Mouse (Mus musculus) liver, adult 2 months (tissue): ENCODE measurements around the gene S100a13. TPM values are rescaled to one million over a fixed set of nuclear protein-coding genes. Genes with fewer than 3 reads are reported as not detected.
A peak's percentile ranks its signal among the peaks of the same experiment; 100 is the strongest.

Source experiments
- DNase-seq: peaks from one replicate; pipeline ENCODE4 v3.0.0-alpha.2; 2011; ENCODE audit warnings: low read depth, low spot score; ENCODE audit errors: extremely low read depth
- H3K27ac ChIP-seq: fragments of 200-500 bp; replicated peaks from 2 replicates; pipeline ENCODE4 v1.5.1; 2012; ENCODE audit warnings: low read depth, mild to moderate bottlenecking, control low read depth, inconsistent platforms, low read length; ENCODE audit not compliant: insufficient read depth
- H3K27me3 ChIP-seq: fragments of 200-500 bp; 2 replicates; pipeline ENCODE4 v1.6.1; 2012; ENCODE audit warnings: mild to moderate bottlenecking, moderate library complexity, low read length, inconsistent platforms; ENCODE audit not compliant: control insufficient read depth, insufficient read depth
- H3K36me3 ChIP-seq: fragments of 200-500 bp; 2 replicates; pipeline ENCODE4 v1.6.1; 2012; ENCODE audit warnings: low read length, inconsistent platforms; ENCODE audit not compliant: control insufficient read depth, insufficient read depth
- H3K4me1 ChIP-seq: fragments of 200-500 bp; 2 replicates; pipeline ENCODE4 v1.6.1; 2011; ENCODE audit warnings: low read length; ENCODE audit not compliant: control insufficient read depth, insufficient read depth
- H3K4me3 ChIP-seq: fragments of 200-500 bp; 2 replicates; pipeline ENCODE4 v1.5.1; 2011; ENCODE audit warnings: low read depth, mild to moderate bottlenecking, control low read depth, low read length, moderate library complexity; ENCODE audit not compliant: insufficient read depth
- H3K79me2 ChIP-seq: fragments of 200-500 bp; 2 replicates; pipeline ENCODE4 v1.6.1; 2012; ENCODE audit warnings: inconsistent platforms, mild to moderate bottlenecking, low read length, moderate library complexity; ENCODE audit not compliant: control insufficient read depth, insufficient read depth
- H3K9ac ChIP-seq: fragments of 200-500 bp; 2 replicates; pipeline ENCODE4 v1.6.1; 2012; ENCODE audit warnings: low read depth, mild to moderate bottlenecking, control low read depth, inconsistent platforms, low read length
- CTCF ChIP-seq: fragments of 200-500 bp; IDR thresholded peaks from 2 replicates; pipeline ENCODE4 v1.5.1; 2011; ENCODE audit warnings: low read depth, low read length, control low read depth
- POLR2A ChIP-seq: fragments of 200-500 bp; IDR thresholded peaks from 2 replicates; pipeline ENCODE4 v1.6.1; 2011; ENCODE audit warnings: low read length, control low read depth; ENCODE audit not compliant: insufficient read depth; ENCODE audit errors: extremely low read depth
- WGBS: fragments of 180-500 bp; shearing (Covaris S2); methylation state at CpG from one replicate; pipeline ENCODE4 v1.1.7; 2018; 5-methylcytosine and 5-hydroxymethylcytosine counted together
- polyA plus RNA-seq: library from polyadenylated mRNA; depleted of rRNA; stranded (reverse); fragments of >200 nt; gene quantifications from 2 replicates; pipeline ENCODE4 v1.2.3, GENCODE M21; 2012
- total RNA-seq: library from RNA; depleted of rRNA; stranded (reverse); fragments of >200 nt; gene quantifications from 2 replicates; pipeline ENCODE4 v1.2.3, GENCODE M21; 2014

The S100a13 gene
- total and polyA plus RNA-seq, 2 experiments, result 40.2 to 81.7 TPM

DNA sequence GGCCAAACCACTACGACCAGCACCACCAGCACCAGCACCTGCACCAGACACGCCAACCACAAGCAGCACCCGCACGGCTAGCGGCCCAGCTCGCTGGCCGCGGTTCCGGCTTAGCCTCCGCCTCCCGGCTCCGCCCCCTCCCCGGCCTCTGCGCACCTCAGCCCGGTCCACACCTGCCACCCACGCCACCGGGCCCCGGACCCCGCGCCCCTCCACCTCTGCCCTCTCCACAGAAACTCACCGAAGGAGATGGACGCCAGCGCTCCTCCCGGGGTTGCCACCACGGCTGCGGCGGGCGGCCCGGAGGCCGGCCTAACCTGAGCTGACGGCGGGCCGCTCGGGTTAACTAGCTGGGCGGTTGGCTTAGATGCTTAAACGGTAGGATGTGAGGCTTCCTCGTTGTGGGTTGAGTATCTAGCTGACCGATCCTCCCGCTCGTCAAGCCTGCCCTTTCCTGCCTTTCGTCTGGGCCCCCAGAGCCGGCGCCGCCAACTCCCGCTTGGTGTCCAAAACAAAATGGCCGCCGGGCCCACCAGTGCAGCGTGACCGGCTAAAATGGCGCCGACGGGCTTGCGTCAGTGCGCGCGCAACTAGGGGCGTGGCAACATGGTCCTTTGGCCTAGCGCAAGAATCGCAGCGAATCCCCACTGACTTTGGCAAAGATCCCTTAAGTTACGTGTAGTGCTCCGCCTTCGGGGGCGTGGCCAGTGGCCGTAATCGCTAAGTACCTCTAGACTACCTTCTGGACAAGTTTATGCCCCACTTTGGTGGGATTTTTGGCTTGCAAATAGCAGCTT is 5.1 kb upstream of the S100a13 start, which contains the start of gene Chtop:
Chtop (minus strand) TSS at position 549 of the 797 bp plus-strand sequence.
- Histone ChIP-seq H3K36me3 (peaks cover 29% of the 10 kb centered on the region), H3K27ac (peak within 1 kb of the TSS; percentile 85), H3K27me3 (no peaks in the 10 kb centered on the region), H3K9ac (peak within 1 kb of the TSS; percentile 94), H3K4me1 (peaks cover 14% of the 10 kb centered on the region), H3K4me3 (peak within 1 kb of the TSS; percentile 76), H3K79me2 (no peaks in the 10 kb centered on the region; the same call in 1 of the 2 replicates)
- DNase-seq, result peak; percentile 96
- TF ChIP-seq POLR2A, result peak; percentile 34; the same call in 1 of the 2 replicates
- TF ChIP-seq CTCF, result no peak
- under 1% methylated on average over 66 of the region's 66 CpGs for WGBS

DNA sequence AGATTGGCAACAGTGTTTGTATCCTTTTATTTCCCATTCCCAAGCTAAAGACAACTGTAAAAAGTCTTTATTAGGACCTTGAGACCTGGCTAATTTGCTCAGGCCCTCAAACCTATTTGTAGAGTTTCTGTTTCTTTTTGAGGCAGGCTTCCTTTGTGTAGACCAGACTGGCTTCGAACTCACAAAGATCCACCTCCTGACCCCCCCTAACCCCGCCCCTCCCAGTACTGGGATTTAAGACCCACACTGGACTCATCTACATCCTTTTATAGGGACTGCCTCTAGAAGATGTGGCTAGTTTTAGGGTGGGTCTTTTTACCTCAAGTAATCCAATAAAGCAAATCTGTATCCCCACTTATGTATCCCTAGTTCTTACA is 4.5 kb upstream of the S100a13 start:
- Histone ChIP-seq H3K79me2 (no peaks in the 10 kb centered on the region; the same call in 1 of the 2 replicates), H3K4me3 (peak overlapping the region; percentile 5; the same call in 1 of the 2 replicates), H3K9ac (no peak overlapping the region), H3K27ac (peak overlapping the region; percentile 2), H3K4me1 (peaks cover 14% of the 10 kb centered on the region), H3K27me3 (no peaks in the 10 kb centered on the region), H3K36me3 (peaks cover 25% of the 10 kb centered on the region)
- WGBS, result 4% methylated on average over 2 of the region's 2 CpGs
- TF ChIP-seq POLR2A (no peak), CTCF (no peak)
- no peak for DNase-seq

DNA sequence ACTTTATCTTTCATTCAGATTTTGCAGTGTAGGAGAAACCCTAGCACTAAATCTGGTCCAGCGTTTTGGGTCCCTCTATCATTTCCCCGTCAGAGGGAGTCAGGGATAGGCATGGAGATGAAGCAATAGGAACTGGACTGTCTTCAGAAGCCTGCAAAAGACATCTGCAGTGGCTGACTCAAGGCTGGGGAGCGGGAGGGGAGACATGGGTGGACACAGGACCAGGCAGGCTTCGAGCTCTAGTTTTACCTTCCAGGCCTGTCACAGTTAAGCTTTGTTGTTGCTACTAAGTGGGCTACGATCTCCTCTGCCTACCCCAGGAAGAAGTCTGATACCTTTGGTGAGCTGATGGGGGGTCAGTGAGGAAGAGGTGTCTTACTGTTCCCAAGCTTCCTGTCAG is 2.0 kb upstream of the S100a13 start:
- peaks cover 5% of the 10 kb centered on the region for H3K36me3 ChIP-seq
- H3K9ac ChIP-seq, result no peak overlapping the region
- H3K4me3 ChIP-seq, result no peak overlapping the region
- no peaks in the 10 kb centered on the region; the same call in 1 of the 2 replicates for H3K79me2 ChIP-seq
- no peaks in the 10 kb centered on the region for H3K27me3 ChIP-seq
- H3K4me1 ChIP-seq, result peaks cover 18% of the 10 kb centered on the region
- 95% methylated on average over 5 of the region's 5 CpGs for WGBS
- no peak for DNase-seq
- TF ChIP-seq POLR2A, result no peak
- TF ChIP-seq CTCF, result no peak
- H3K27ac ChIP-seq, result no peak overlapping the region

DNA sequence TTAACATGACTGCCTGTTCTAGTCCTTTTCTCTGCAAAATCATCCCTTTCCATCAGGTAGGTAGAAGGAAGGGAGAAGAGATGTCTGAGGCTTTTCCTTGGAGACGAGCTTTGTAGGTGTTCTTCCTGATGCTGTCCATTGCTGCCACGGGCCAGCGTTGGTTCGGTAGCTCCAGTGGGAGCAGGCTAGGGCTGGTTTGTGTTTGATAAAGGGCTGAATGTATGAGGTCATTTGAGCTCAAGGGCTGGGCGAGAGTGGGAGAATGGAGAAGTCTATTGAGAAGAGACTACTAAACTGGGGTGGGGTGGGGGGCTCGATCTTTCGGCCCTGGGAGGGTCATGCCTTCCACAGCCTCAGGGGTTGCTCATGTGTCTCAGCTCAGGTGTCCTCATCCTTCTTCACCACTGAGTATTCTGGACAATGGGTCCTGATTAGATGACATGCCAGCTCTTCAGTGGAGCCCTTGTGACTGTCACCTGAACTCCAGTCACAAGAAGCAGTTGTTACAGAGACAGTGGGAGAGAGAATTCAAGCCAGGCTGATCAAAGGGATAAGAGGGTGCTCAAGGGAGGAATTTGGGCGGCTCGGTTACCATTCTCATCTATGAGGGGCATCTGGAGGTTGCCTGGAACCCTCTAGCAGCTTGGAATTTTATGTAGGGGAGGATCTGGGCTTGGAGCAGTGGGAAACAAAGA is 1.1 kb upstream of the S100a13 start:
- Histone ChIP-seq H3K36me3 (peaks cover 3% of the 10 kb centered on the region; the same call in 1 of the 2 replicates), H3K4me3 (no peak overlapping the region; the same call in 1 of the 2 replicates), H3K27me3 (no peaks in the 10 kb centered on the region), H3K27ac (peak overlapping the region; percentile 91), H3K9ac (peak overlapping the region; percentile 78), H3K4me1 (peaks cover 15% of the 10 kb centered on the region), H3K79me2 (no peaks in the 10 kb centered on the region; the same call in 1 of the 2 replicates)
- 86% methylated on average over 9 of the region's 9 CpGs for WGBS
- TF ChIP-seq POLR2A, result no peak
- no peak for TF ChIP-seq CTCF
- no peak for DNase-seq

DNA sequence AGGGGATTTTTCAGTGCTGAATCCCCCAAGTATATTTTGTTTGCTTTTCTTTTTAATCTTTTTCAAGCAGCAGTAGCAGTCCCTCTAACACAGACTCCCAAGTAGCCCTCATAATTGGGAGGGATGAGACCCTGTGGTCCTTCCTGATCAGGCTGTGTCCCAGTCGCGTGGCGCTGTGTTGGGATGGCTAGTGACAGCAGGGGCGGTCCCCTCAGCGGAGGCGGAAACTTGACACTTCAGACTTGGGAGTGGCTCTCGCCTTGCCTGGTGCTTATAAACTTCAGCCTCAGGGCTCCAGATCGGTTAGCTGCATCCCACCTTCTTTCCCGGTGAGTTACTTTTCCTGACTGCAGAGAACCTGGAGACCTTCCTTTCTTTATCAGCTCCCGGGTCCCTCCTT is 456 bp downstream of the S100a13 start:
- peaks cover 14% of the 10 kb centered on the region for H3K4me1 ChIP-seq
- DNase-seq, result peak; percentile 78
- TF ChIP-seq POLR2A (peak; percentile 60; the same call in 1 of the 2 replicates), CTCF (peak; percentile 8; the same call in 1 of the 2 replicates)
- H3K36me3 ChIP-seq, result peaks cover 5% of the 10 kb centered on the region
- H3K27ac ChIP-seq, result peak overlapping the region; percentile 91
- no peaks in the 10 kb centered on the region for H3K27me3 ChIP-seq
- H3K9ac ChIP-seq, result peak overlapping the region; percentile 61
- H3K79me2 ChIP-seq, result no peaks in the 10 kb centered on the region; the same call in 1 of the 2 replicates
- WGBS, result under 1% methylated on average over 10 of the region's 10 CpGs
- H3K4me3 ChIP-seq, result peak overlapping the region; percentile 53
